Mouse (Mus musculus) B cell, adult 2 months (primary cell): ENCODE data around the gene C1qtnf5.
A peak's percentile ranks its signal among the peaks of the same experiment; 100 is the strongest.

Experiments used
- DNase-seq, 2 experiments: peaks; one replicate each; pipeline ENCODE4 v3.0.0; 2022

Gene C1qtnf5

GRCm38 (mm10) chr9:44107110-44107509 is at the start of gene C1qtnf5:
Gene C1qtnf5 (plus strand): TSS chr9:44107245.
- DNase-seq: no peak

DNA sequence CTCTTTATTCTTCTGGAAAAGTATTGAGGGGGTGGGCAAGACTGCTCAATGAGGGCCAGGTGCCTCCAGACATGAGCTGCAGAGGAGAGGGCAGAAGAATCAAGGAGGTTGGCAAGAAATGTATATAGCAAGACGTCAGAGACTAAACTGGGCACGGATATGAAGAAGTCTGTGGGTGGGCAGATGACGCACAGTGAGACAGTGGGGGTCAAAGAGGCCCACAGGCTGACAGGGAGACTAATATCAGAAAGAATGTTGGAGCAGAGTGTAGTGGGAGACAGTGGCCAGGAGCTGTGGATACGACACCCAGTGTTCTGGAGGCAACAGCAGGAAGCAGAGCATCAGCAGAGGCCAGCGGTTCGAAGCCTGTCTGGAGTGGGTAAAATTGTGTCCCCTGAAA is 48.4 kb upstream of the C1qtnf5 start:
- DNase-seq: no peak

DNA sequence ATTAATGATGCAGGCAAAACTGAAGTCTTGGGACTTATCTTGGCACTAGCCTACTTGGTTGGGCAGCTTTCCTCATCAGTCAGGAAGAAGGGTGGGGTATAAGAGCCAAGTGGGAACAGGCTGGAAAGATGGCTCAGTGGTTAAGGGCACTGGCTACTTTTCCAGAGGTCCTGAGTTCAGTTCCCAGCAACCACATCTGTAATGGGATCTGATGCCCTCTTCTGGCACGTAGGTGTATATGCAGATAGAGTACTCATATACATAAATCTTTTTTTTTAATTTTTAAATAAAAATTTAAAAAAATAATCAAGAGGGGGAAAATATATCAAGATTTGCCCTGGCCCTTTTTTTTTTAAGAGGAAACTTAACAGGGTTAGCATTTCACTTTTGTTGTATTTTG is 41.9 kb upstream of the C1qtnf5 start:
- no peak for DNase-seq

GRCm38 (mm10) chr9:44066785-44067225 is 40.2 kb upstream of the C1qtnf5 start, which contains the start of gene Usp2:
Gene Usp2 (plus strand): TSS chr9:44067021.
- peak; percentile 100 for DNase-seq

DNA sequence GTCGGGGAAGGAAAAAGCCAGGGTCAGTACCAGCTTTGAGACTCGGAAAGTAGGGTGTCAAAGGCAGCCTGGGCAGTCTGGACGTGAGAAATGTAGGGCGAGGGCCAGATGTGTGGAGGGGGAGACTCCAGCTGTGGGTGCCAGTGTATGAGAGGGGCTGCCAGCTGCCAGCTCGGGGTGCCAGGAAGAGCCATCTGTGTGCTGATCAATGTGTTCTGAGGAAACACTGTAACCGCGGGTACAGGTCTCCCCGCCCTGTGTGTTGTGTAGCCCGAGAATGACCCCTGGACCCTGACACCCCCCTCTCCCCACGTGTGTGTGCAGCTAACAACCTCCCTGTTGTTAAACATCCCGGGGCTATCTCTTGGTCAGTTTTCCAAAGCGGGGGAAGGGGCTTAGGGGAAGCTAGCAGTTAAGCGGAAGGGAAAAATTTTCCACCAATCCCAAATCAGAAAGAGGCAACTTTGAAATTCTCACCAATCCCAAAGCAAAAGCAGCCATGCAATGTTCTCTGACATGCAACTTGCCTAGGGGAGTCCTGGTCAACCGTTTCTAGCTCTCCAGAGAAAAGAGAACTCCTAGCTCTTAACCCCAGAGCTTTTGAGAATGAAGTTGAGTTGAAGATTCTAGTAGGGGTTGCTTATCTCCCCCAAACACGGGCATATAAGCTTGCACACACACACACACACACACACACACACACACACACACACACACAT is 39.6 kb upstream of the C1qtnf5 start:
- no peak for DNase-seq

DNA sequence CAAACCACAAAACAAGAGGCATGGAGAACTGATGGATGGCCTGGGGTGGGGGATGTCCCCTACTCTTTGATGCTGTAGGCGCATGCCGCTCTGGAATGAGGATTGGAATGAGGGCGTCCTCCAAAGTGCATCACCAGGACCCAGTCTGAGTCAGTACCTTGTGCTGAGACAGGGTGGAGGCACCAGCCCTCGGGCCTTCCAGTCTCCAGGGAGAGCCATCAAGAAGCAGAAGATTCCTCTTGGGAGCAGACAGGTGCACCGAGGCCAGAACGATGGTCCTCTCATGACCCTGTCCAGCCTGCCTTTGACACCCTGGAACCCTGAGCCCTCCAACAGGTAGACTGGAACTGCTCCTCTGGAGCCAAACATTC is 39.1 kb upstream of the C1qtnf5 start:
- DNase-seq: no peak

- no peak for DNase-seq
Measured at GRCm38 (mm10) chr9:44069252-44069651, 37.8 kb upstream of the C1qtnf5 start.

DNA sequence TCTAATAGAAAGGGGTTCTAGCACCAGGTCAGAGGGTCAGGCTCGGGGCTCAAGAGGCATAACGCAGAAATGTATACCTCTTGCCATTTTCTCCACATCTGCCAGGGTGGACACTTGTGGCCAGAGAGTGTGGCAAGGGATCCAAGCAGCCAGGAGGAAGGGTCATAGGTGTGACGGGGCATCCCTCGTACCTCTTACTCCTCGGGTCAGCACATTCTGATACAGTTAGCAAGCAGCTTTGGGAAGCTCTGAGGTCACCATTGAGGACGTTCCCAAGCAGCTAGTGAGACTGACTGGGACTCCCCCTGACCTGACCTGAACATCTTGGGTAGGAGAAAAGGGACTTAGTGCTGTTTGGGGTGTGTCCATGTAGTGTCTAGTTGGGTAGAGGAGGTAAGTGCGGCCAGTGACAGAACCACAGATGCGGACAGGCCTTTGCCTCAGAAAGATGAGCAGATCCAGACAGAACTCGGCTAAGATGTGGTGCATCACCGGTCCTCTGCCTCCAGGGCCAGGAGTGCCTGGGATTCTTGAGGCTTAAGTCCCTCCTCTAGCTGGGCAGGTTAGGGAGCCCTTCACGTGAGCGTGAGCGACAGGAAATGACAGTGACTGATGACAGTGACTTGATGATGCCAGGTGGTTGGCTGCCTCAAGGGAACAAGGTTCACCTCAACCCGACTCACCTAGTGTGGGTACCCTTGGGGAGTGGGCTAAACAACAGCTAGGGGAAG is 36.8 kb upstream of the C1qtnf5 start:
- no peak for DNase-seq

DNA sequence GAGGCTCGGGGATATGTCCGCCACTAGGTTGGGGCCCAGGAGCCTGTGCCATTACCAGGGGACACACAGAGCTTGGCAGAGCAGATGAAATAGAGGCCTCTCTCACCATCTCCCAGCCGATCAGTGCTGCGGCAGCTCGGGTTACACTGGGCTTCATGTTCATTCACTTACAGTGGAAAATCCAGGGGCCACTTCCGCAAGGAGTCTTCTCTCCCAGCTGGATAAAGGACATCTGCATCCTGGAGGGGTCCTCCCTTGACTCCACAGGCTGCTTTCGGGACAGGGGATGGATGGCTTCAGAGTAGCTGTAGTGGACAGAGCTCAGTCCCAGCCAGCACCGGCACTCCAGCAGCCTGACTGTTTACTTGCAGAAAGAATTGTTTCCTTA is 36.2 kb upstream of the C1qtnf5 start:
- DNase-seq: no peak

DNA sequence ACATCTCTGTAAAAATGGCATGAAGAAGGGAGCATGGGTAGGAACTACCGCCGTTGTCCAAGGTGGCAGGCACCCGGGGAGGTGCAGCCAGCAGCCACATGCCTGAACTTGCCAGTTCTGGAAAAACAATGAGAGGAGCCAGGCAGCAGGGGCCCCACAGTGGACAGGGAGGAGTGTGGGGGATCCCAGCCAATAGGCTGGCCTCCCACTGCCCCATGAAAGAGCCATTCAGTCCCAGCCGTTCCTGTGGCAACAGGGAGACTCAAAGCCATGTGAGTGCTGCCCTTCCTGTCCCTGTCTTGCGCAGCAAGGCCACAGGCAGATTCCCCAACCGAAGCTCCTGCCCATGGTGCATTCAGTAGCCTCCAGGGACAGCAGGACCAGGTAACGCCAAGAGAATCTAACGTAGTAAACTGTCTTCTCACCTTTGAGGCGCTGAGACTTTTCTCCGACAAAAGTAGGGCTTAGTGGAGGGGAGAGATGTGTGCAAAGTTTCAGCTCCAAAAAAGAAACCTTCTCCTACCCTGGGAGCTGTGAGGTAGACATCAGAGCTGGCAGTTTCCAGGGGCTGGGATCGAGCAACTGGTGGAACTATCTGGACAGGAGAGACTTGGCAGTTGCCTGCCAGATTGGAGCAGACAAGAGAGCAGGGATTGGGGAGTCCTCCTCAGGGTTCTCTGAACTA is 35.0 kb upstream of the C1qtnf5 start:
- no peak for DNase-seq

DNA sequence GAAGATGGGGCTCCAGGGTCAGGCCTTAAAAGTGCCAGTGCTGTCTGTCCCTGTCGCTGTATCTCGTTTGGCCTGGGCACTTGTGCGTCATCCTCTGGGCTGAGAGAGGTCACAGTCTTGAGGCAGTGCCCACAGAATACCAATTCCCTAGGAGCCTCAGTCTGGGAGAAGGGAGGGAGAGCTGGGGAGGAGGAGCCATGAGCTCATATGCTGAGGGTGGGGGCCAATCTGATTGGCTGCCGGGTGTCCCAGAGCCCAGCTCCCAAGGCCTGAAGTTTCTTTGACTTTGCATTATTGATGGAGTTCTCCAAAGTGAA is 34.5 kb upstream of the C1qtnf5 start:
- no peak for DNase-seq

DNA sequence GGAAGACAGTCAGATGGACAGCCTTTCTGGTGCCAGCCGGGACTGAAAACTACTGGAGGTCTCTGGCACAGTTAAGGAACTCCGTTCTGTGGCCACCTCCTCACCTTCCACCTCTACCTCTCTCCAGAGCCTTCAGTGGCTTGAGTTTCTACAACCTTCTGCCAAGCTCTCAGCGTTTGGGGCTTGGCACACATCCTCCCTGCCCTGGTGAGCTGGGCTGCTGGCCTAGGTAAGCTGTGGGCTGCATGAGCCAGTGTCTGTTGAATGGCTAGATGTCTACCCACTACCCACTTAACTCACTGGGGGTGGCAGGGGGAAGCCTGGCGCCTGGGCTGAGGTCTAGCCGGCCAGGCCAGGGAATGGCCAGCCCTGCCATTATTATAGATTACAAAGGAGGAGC is 33.9 kb upstream of the C1qtnf5 start:
- DNase-seq: no peak

DNA sequence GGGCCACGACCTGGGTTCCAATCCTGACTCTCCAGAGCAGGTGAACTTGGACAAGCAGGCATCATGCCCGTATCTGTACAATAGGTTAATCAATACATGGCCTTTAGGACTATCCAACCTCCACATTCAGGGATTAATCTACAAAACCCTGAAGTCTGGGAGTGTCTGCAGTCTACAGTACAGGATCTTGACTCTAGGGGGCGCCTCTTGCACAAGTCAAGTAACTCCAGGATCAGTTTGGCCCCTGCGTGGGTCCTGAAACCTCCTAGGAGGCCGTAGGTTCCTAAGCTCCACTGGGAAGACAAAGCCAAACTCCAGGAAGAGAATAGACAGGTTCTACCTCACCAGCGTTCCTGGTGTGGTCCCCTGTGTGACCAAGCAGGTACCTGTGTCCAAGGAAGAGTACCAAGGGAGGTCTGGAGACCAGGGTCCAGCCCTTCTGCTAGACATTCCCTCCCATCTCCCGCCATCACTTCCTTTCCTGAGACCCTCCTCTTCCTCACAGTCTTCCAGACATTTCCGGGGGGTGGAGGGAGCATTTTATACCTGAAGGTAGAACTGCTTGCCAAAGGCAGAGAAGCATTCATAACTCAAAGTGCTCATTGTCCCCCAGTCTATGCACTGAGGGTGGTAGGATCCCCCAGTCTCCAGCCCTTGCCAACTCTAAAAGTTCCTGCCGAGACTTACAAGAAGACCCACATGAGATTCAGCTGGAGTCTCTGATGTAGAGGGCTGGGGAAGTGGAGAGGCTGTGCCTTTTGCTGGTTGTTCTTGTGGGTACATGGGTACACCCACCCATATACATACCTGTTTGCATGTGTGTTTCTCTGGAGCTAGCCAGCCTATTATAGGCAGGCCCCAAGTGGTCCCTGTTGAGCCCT is 32.4 kb upstream of the C1qtnf5 start:
- peak; percentile 61 to 62 for DNase-seq

DNA sequence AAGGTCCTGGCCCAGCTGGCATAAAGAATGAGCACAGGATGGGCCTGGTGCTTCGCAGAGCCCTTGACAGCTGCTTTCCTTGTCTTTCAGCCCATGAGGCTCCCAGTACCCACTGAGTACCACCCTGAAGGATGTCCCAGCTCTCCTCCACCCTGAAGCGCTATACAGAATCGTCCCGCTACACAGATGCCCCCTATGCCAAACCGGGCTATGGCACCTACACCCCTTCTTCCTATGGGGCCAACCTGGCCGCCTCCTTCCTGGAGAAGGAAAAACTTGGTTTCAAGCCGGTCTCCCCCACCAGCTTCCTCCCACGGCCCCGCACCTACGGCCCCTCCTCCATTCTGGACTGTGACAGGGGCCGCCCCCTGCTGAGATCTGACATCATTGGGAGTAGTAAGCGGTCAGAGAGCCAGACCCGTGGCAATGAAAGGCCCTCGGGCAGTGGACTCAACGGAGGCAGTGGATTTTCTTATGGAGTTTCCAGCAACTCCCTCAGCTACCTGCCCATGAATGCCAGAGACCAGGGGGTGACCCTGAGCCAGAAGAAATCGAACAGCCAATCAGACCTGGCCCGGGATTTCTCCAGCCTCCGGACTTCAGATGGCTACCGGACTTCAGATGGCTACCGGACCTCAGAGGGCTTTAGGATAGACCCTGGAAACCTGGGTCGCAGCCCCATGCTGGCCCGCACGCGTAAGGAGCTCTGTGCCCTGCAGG is 31.6 kb upstream of the C1qtnf5 start:
- DNase-seq: no peak

GRCm38 (mm10) chr9:44075996-44076763 is 30.9 kb upstream of the C1qtnf5 start:
- DNase-seq: no peak

DNA sequence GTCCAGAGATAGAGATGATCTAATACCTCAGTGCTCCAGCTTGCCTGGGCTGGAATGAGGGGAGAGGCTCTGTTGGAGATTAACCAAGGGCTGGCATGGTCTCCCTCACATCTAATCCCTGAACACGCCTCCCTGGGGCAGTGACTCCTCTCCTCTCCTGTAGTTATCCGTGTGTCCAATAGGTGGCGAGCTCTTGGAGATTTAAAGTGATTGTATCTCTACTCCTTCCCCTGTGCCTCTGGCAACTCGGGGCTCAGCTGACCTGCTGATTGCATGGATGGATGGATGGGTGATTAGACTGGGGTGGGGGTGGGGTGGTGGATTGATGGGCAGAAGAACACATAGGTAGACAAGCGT is 30.3 kb upstream of the C1qtnf5 start:
- peak; percentile 63 to 66 for DNase-seq

DNA sequence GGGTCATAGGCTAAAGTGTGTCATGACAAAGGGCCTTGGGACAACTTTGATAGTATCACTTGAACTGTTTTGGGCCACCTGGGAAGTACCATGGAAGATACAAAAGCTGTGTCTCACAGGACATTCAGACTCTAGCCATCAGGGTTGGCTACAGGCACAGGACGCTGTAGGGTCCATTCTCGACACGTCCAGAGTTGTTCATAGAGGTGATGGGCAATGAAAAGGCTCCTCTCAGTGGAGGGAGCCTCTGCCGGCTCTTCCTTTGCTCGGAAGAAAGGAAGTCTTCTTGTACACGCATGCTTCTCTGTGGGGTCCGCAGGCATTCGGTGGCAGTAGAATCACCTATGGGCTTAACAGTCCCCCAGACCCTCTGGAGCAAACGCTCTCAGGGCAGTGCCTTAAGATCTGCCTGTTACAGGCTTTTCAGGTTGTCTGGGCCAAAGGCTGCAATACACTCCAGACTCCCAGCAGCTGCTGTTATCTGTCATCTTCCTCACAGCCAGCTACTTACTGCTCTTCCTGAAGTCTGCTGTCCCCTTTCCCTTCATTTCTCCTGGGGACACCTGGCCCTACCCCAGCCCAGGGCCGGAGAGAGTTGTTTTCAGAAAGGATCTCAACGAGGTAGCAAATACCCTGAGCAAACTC is 29.7 kb upstream of the C1qtnf5 start:
- no peak for DNase-seq

GRCm38 (mm10) chr9:44078136-44078797 is 28.8 kb upstream of the C1qtnf5 start:
- DNase-seq: no peak

- DNase-seq: no peak
Measured at GRCm38 (mm10) chr9:44078955-44079756, 27.9 kb upstream of the C1qtnf5 start.
